Mouse (Mus musculus): ENCODE data around the gene Gnb1l. TPM values are rescaled to one million over a fixed set of nuclear protein-coding genes. Genes with fewer than 3 reads are reported as not detected.

Gene Gnb1l
- polyA plus RNA-seq (2017; shearing (Covaris generic)), result 15.6 TPM

DNA sequence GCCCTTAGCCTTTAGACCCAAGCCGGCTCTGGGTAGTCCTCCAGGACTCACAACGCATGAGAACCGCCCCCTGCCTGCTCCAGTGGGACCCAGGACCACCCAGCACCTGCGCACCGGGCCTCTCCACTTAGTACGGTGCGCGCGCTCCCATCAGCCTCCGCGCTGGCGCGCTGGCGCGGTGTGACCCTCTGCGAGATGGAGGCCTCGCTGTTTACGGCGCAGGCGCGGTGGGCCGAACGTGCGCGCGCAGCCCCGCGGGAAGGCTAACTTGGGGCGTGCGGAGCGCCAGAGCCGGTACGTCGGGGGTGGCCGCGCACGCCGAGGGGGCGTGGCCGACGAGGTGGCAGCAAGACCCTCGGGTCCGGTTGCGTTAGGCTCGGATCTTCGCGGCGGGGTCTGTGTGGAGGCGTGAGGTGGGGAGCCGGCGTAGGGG lies at the start of gene Gnb1l, which contains the start of gene Rtl10:
Gene Gnb1l (plus strand): TSS at position 156 of the 433 bp plus-strand sequence.
Gene Rtl10 (plus strand): TSS at position 344 of the 433 bp plus-strand sequence.

DNA sequence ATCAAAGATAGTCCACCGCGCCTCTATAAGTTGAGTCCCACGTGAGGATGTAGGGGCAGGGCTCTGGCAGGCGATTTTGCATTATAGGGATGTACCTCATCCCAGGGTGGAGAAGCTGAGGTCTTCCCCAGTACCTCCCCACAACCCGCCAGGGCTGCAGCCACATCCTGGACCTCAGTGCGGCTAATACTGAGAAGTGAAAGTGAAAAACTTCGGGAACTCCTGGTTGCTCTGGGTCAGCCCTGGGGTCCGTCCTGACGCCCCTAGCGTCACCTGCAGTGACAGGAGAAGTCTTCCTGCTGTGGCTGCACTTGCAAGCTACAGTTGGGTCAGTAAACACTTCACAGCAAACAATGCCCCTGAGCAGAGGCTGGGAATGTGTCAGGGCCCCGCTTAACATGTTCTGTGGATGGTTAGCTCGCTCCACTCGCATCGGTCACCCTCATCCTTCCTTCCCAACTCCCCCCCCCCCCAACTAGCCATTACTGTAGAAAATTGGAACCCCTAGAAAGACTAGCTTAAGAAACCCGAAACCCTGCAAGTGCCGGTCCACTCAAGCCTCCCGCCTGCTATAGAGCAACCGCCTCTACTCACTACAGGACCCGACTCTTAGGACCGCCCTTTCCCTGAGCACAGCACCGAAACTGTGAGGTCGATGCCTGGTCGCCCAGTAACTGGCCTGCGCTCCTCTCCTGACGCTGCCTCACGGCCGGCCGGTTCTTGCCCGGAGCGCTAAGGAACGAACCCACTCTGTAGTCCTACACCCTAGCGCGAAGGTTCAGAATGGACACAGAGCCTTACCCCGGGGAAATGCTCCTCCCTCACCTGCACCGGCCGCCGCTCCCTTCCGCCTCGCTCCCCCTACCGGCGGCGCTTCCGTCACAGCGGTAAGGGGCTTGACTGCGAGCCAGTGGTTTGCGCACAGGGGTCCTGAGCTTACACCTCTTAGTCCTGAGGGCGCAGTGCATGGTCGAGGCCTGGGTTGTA lies 91.6 kb downstream of the Gnb1l start, which contains the start of gene Tbx1:
Gene Tbx1 (minus strand): TSS at position 868 of the 987 bp plus-strand sequence.

Other genes starting within 250 kb of the Gnb1l start
- gene Ranbp1, start 250.0 kb upstream of the Gnb1l start, polyA plus RNA-seq (2017; shearing (Covaris generic)), result 190 TPM
- not detected for gene Gm49776, start 240.4 kb upstream of the Gnb1l start, polyA plus RNA-seq (2017; shearing (Covaris generic))
- gene Dgcr8, start 209.5 kb upstream of the Gnb1l start, polyA plus RNA-seq (2017; shearing (Covaris generic)), result 26.6 TPM
- gene Tango2, start 150.6 kb upstream of the Gnb1l start, polyA plus RNA-seq (2017; shearing (Covaris generic)), result 58.5 TPM
- 1.3 TPM for gene Arvcf, start 150.5 kb upstream of the Gnb1l start, polyA plus RNA-seq (2017; shearing (Covaris generic))
- gene Txnrd2, start 72.3 kb upstream of the Gnb1l start, polyA plus RNA-seq (2017; shearing (Covaris generic)), result 31.0 TPM
- 78.3 TPM for gene Comt, start 71.9 kb upstream of the Gnb1l start, polyA plus RNA-seq (2017; shearing (Covaris generic))
- gene Rtl10, start 188 bp downstream of the Gnb1l start, polyA plus RNA-seq (2017; shearing (Covaris generic)), result 0.89 TPM
- gene Tbx1, start 92.0 kb downstream of the Gnb1l start, polyA plus RNA-seq (2017; shearing (Covaris generic)), result not detected
- gene Gp1bb, start 123.7 kb downstream of the Gnb1l start, polyA plus RNA-seq (2017; shearing (Covaris generic)), result not detected
- not detected for gene Gm49601, start 127.7 kb downstream of the Gnb1l start, polyA plus RNA-seq (2017; shearing (Covaris generic))
- gene Sept5, start 131.2 kb downstream of the Gnb1l start, polyA plus RNA-seq (2017; shearing (Covaris generic)), result not detected

All from activated CD4-positive, CD25-positive, alpha-beta regulatory T cell, adult 9 weeks (primary cell).